Mouse (Mus musculus): ENCODE results near the gene Mbnl3.

GRCm38 (mm10) chrX:51171413-51171812 is 34.9 kb downstream of the Mbnl3 start:
- no peak for TF ChIP-seq CTCF (IDR thresholded peaks at IDR 0.05; ENCODE audit: low read depth, low read length)
- no peak for TF ChIP-seq POLR2A (IDR thresholded peaks at IDR 0.05; ENCODE audit: borderline replicate concordance, low read depth, low read length)
